Mouse (Mus musculus): ENCODE measurements around the gene Acr. TPM values are rescaled to one million over a fixed set of nuclear protein-coding genes. Genes with fewer than 3 reads are reported as not detected.
A peak's percentile ranks its signal among the peaks of the same experiment; 100 is the strongest.

The Acr gene
- polyA plus RNA-seq, 1 experiment from 2014 or later = 0.14 TPM

DNA sequence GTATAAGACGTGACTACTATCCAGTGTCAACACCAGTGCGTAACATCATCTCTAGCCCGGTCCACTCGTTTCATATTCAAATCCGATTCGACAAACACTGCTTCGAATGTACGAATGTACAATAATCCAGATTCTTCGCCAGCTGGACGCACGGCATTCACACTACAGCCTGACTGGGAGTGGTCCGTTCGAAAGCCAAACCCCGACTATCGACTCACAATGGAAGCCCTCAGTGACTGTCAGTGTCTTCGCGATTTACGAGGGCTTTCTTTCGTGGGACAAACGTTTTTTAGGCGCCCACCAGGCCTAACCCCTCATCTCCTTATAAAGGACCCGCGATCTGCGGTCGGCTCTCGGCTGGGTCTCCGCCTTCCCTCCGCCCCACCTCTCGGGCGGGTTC, 23.2 kb downstream of the Acr start:
- Histone ChIP-seq H3K4me1 (no peaks in the 10 kb centered on the region), H3K36me3 (no peaks in the 10 kb centered on the region), H3K9me3 (no peaks in the 10 kb centered on the region), H3K27me3 (replicated peaks) (no peaks in the 10 kb centered on the region), H3K27ac (0 out of 2 replicates have a peak overlapping the region, but pooled peaks have one; percentile 8), H3K4me3 (replicated peaks) (peak overlapping the region; percentile 64), H3K4me2 (peak overlapping the region; percentile 86), H3K9ac (peak overlapping the region; percentile 45)
- 1% methylated on average over 30 of the region's 30 CpGs for WGBS
- ATAC-seq (ENCODE audit: insufficient read depth, low FRiP score, low read depth) = no peak

DNA sequence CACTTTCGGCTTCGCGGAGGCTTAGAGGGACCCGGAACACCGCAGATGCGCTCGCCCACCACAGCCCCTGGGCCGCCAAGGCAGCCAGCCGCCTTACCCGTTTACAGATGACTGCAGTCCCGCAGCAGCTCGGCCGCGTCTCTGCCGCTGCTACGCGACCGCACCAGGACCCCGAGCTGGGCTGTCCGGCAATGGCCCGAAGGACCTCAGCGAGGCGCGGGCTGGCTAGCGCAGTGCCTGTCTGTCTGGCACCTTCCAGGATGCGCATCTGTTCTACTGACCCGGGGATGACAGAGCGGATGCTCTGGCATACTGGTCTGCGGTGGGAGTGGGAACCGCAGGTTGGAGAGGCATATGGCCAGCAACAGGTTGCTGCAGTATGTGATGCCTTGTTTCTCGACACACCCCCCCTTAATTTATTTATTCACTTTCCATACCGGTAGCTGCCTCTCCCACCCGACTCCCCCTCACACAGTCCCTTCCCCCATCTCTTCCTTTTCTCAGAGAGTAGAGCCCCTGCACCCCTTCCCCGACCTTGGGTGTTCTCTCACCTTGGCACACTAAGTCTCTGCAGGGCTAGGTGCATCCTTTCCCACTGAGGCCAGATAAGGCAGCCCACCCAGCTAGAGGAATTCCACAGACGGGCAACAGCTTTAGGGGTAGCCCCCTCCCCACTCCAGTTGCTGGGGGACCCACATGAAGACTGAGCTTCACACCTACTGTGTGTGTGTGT, 23.8 kb downstream of the Acr start, which contains the start of gene Rabl2:
TSS of gene Rabl2 (minus strand) at position 201 of the 733 bp plus-strand sequence.
- ATAC-seq (ENCODE audit: insufficient read depth, low FRiP score, low read depth) = peak; percentile 93
- under 1% methylated on average over 35 of the region's 35 CpGs for WGBS
- Histone ChIP-seq H3K36me3 (no peaks in the 10 kb centered on the region), H3K9ac (peak within 1 kb of the TSS; percentile 45), H3K9me3 (no peaks in the 10 kb centered on the region), H3K27me3 (replicated peaks) (no peaks in the 10 kb centered on the region), H3K27ac (peak within 1 kb of the TSS; percentile 8; the same call in 1 of the 2 replicates), H3K4me2 (peak within 1 kb of the TSS; percentile 86), H3K4me3 (replicated peaks) (peak within 1 kb of the TSS; percentile 64), H3K4me1 (no peaks in the 10 kb centered on the region)

DNA sequence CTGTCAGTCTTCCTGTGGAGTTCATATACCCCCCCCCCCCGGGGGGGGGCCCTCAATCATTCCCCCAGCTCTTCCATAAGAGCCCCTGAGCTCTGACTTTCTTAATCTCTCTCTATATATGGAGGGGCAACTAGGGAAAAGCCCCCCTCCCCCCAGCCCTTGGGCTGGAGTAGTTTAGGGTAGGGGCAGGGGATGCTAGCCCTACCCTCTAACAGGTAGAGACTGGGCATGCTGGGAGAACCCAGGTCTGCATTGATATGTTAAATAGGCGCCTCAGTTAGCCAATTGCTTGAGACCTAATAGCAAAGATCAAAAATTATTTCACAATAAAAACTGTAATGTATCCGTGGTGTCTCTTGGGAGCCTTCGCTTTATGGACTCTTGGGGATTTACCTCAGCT, 24.4 kb downstream of the Acr start:
- no peak overlapping the region for H3K27ac ChIP-seq
- peak overlapping the region; percentile 64; the same call in 1 of the 2 replicates for H3K4me3 ChIP-seq (replicated peaks)
- H3K4me1 ChIP-seq = no peaks in the 10 kb centered on the region
- no peak overlapping the region for H3K9ac ChIP-seq
- whole genome bisulfite sequencing = 53% methylated on average over 4 of the region's 4 CpGs
- H3K9me3 ChIP-seq = no peaks in the 10 kb centered on the region
- no peaks in the 10 kb centered on the region for H3K27me3 ChIP-seq (replicated peaks)
- H3K4me2 ChIP-seq = peak overlapping the region; percentile 86; the same call in 1 of the 2 replicates
- H3K36me3 ChIP-seq = no peaks in the 10 kb centered on the region
- ATAC-seq (ENCODE audit: insufficient read depth, low FRiP score, low read depth) = no peak

DNA sequence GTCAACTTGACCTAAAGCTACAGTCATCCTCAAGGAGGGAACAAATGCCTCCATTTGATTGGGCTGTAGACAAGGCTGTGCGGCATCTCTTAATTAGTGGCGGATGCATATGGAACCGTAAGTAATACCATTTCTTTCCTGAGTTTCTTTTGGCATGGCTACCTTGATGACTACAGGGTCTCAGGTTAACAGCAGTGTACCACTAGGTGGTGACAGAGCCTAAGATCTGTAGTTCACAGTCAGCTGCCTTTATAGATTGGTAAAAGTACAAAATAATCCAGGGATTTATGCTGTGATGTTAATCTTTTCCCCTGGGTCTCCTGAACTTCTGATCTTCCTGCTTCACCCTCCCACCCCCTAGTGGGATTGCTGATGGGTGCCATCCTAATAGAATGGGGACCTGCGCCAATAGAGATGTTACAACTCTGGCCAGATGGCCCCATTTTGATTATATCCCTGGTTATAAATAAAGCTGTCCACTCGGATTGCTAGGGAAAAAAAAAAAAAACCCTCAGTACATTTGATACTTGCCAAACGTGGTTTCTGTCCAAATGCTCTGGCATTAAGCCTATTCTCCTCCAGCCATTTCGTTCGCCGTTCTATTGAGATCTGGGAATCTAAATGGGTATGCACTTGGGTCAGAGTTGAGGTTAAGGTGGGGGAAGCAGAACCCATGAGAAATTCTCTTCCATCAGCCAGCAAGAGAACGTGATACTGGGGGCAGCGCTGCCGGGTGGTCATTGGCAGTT, 37.9 kb downstream of the Acr start:
- H3K9me3 ChIP-seq = no peaks in the 10 kb centered on the region
- H3K9ac ChIP-seq = no peak overlapping the region
- H3K4me2 ChIP-seq = no peak overlapping the region
- 62% methylated on average over 12 of the region's 12 CpGs for WGBS
- no peaks in the 10 kb centered on the region for H3K27me3 ChIP-seq (replicated peaks)
- ATAC-seq (ENCODE audit: insufficient read depth, low FRiP score, low read depth) = no peak
- no peak overlapping the region for H3K27ac ChIP-seq
- no peak overlapping the region for H3K4me3 ChIP-seq (replicated peaks)
- no peaks in the 10 kb centered on the region for H3K36me3 ChIP-seq
- no peaks in the 10 kb centered on the region for H3K4me1 ChIP-seq

DNA sequence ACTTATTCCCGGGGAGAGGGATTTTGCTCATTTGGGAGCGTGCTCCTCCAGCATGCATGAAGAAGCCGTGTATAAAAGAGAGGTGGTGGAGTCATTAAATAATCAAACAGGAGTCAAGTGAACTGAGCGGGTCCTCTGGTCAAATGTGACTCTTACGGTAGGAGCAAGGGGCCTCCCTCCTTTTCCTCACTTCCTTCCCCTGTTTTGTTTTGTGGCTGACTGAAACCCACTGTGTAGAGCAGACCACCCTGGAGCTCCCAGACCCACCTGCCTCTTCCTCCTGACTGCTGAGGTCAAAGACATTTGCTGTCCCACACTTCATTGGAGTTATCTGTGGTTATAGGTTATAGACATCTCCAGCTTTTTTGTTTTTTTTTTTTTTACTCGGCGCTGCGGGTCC, 39.4 kb downstream of the Acr start:
- H3K4me1 ChIP-seq = no peaks in the 10 kb centered on the region
- no peaks in the 10 kb centered on the region for H3K27me3 ChIP-seq (replicated peaks)
- H3K36me3 ChIP-seq = no peaks in the 10 kb centered on the region
- H3K4me2 ChIP-seq = no peak overlapping the region
- no peak overlapping the region for H3K4me3 ChIP-seq (replicated peaks)
- ATAC-seq (ENCODE audit: insufficient read depth, low FRiP score, low read depth) = no peak
- no peak overlapping the region for H3K27ac ChIP-seq
- 81% methylated on average over 8 of the region's 8 CpGs for WGBS
- no peaks in the 10 kb centered on the region for H3K9me3 ChIP-seq
- H3K9ac ChIP-seq = no peak overlapping the region

DNA sequence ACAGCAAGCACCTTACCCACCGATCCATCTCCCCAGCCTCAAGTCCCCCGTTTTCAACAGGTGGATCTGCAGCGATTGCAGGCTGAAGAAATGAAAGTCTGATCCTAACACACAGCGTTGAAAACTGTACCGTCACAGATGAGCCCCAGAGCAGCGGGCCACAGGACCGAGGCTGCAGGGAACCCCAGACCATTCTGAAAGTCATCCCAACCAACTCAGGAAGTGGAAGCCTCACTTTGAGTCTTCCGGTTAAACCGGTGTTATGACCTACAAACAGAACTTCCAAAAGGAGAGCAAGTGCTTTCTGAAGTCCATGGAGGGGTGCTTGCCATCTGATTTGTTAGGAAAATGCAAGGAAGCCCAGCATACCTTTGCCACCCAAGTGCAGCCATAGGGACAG, 39.8 kb downstream of the Acr start:
- no peak overlapping the region for H3K4me2 ChIP-seq
- no peak overlapping the region for H3K27ac ChIP-seq
- WGBS = 73% methylated on average over 9 of the region's 9 CpGs
- H3K4me1 ChIP-seq = no peaks in the 10 kb centered on the region
- H3K9ac ChIP-seq = no peak overlapping the region
- no peaks in the 10 kb centered on the region for H3K9me3 ChIP-seq
- H3K27me3 ChIP-seq (replicated peaks) = no peaks in the 10 kb centered on the region
- H3K36me3 ChIP-seq = no peaks in the 10 kb centered on the region
- no peak for ATAC-seq (ENCODE audit: insufficient read depth, low FRiP score, low read depth)
- no peak overlapping the region for H3K4me3 ChIP-seq (replicated peaks)

DNA sequence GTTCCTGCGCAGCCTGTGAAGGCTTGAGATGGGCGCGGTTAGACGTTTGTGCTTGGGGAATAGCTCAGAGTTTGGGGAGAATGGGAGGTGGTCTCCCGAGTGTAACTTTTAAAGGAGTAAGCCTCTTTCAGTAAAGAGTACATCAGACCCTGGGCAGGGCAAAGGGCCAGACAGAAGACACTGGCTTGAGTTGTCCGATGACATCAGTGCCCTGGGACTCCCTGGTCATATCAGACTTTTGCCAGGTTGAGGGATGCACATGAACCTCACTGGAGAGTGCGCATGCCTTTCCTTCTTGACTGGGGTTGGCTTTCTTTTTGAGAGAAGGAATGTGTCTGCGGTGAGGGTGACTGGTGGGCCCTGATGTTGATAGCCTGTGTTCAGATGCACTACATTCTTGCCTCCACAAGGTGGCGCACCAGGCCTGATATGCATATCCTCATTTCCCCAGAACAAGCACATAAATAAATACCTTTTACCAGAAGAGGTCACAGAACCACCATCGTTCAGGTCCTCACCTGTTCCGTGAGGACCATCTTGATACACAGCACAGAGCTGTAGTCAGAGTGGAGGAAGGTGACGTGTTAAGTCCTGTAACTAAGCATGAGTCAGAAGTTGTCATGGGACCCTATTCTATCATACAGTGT, 54.3 kb downstream of the Acr start:
- Histone ChIP-seq H3K4me3 (replicated peaks) (no peak overlapping the region), H3K27ac (no peak overlapping the region), H3K4me1 (no peaks in the 10 kb centered on the region), H3K9ac (no peak overlapping the region), H3K9me3 (no peaks in the 10 kb centered on the region), H3K4me2 (no peak overlapping the region), H3K36me3 (no peaks in the 10 kb centered on the region), H3K27me3 (replicated peaks) (no peaks in the 10 kb centered on the region)
- WGBS = 76% methylated on average over 12 of the region's 12 CpGs
- no peak for ATAC-seq (ENCODE audit: insufficient read depth, low FRiP score, low read depth)

DNA sequence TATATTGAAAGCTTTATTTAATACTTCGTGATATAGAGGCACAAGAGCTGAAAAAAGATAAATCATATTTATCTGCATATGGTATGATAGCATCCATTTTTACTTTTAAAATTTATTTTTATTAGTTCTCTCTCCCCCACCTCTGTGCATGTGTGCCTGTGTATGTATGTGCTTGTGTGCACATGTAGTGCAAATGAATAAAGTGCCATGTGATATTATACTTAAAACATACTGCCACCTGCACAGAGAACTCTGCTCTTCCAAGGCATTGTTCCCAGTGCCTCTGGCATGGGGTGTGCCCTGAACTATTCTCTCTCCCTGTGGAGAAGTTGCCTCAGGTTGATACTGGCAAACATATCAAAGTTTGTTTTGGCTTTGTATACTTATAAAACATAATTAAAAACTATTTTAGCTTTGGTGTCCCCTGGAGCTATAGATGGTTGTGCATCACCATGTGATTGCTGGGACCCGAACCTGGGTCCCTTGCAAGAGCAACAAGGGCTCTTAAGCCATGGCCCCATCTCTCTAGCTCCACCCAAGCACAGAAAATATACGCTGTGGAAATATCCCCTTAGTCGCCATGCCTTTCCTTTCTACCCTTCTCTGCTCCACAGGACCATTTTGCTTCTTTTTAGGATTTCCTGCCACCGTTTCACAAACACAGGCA, 55.0 kb downstream of the Acr start:
- Histone ChIP-seq H3K27ac (no peak overlapping the region), H3K27me3 (replicated peaks) (no peaks in the 10 kb centered on the region), H3K4me3 (replicated peaks) (no peak overlapping the region), H3K4me2 (no peak overlapping the region), H3K36me3 (no peaks in the 10 kb centered on the region), H3K9ac (no peak overlapping the region), H3K9me3 (no peaks in the 10 kb centered on the region), H3K4me1 (no peaks in the 10 kb centered on the region)
- no peak for ATAC-seq (ENCODE audit: insufficient read depth, low FRiP score, low read depth)
- 60% methylated on average over 5 of the region's 5 CpGs for WGBS

DNA sequence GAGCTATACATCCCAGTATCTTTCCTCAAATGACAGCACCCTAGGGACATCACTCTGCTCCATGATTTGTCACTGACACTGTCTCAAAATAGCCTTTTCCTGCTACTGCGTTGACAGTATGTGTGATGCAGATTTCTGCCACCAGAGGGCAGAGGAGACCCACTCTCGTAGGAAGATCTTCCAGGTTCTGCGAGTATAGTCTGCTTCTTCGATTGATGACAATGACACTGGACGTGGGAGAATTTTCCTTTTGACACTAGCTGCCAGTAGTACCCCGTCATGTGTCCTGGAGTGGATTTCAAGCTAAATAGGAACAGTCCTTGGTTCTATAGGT, 55.5 kb downstream of the Acr start:
- no peak overlapping the region for H3K9ac ChIP-seq
- no peak overlapping the region for H3K4me2 ChIP-seq
- no peaks in the 10 kb centered on the region for H3K4me1 ChIP-seq
- H3K4me3 ChIP-seq (replicated peaks) = no peak overlapping the region
- no peaks in the 10 kb centered on the region for H3K27me3 ChIP-seq (replicated peaks)
- H3K27ac ChIP-seq = no peak overlapping the region
- 10% methylated on average over 6 of the region's 6 CpGs for WGBS
- ATAC-seq (ENCODE audit: insufficient read depth, low FRiP score, low read depth) = no peak
- H3K36me3 ChIP-seq = no peaks in the 10 kb centered on the region
- no peaks in the 10 kb centered on the region for H3K9me3 ChIP-seq
